Mouse (Mus musculus) CH12.LX (cell line): ENCODE results near the gene Lrrc49. TPM values are rescaled to one million over a fixed set of nuclear protein-coding genes. Genes with fewer than 3 reads are reported as not detected.

Source experiments
- DNase-seq: peaks from one replicate; pipeline ENCODE4 v3.0.0-alpha.2; 2013; ENCODE audit errors: extremely low read depth
- H3K27ac ChIP-seq: 2 replicates; pipeline ENCODE4 v1.5.1; 2012; ENCODE audit warnings: low read depth, mild to moderate bottlenecking, control low read depth, moderate library complexity; ENCODE audit not compliant: insufficient read depth
- H3K27me3 ChIP-seq: replicated peaks from 2 replicates; pipeline ENCODE3; 2012; ENCODE audit warnings: inconsistent platforms
- H3K36me3 ChIP-seq, 2 experiments: replicated peaks in 1 of 2; 2 replicates each; pipeline versions ENCODE3 to v1.6.1; 2012; ENCODE audit warnings: inconsistent platforms in 1 of 2, low read length in 1 of 2, mild to moderate bottlenecking in 1 of 2, mixed read lengths in 1 of 2, moderate library complexity in 1 of 2; ENCODE audit not compliant: control insufficient read depth in 1 of 2, insufficient read depth in 1 of 2
- H3K4me1 ChIP-seq, 2 experiments: 2 replicates each; pipeline ENCODE4 v1.6.1; 2012; ENCODE audit warnings: inconsistent platforms in 1 of 2, moderate library complexity in 1 of 2; ENCODE audit not compliant: insufficient read depth in 2 of 2, control insufficient read depth in 1 of 2
- H3K4me2 ChIP-seq: 2 replicates; pipeline ENCODE4 v1.6.1; 2012; ENCODE audit warnings: low read depth, mild to moderate bottlenecking, control low read depth; ENCODE audit not compliant: poor library complexity, insufficient read depth, severe bottlenecking
- H3K4me3 ChIP-seq, 3 experiments: fragments of 150-350 bp in 1 of 3; sonication (generic) in 1 of 3; replicated peaks in 1 of 3; 2 replicates each; pipeline versions ENCODE3 to v1.5.1; 2011 to 2012; ENCODE audit warnings: low read depth in 2 of 3, low read length in 2 of 3, mild to moderate bottlenecking in 2 of 3, moderate library complexity in 2 of 3, control low read depth in 1 of 3, improper control_type of control experiment in 1 of 3, inconsistent platforms in 1 of 3, mixed read lengths in 1 of 3; ENCODE audit not compliant: poor library complexity in 1 of 3
- H3K79me2 ChIP-seq: replicated peaks from 2 replicates; pipeline ENCODE4 v1.6.1; 2012; ENCODE audit warnings: mild to moderate bottlenecking, moderate library complexity; ENCODE audit not compliant: control insufficient read depth, poor library complexity, insufficient read depth, severe bottlenecking; ENCODE audit errors: extremely low read depth
- H3K9ac ChIP-seq: 2 replicates; pipeline ENCODE4 v1.6.1; 2012; ENCODE audit warnings: low read depth, mild to moderate bottlenecking, control low read depth, moderate library complexity; ENCODE audit not compliant: insufficient read depth
- H3K9me3 ChIP-seq: replicated peaks from 2 replicates; pipeline ENCODE3; 2012; ENCODE audit warnings: low read length, inconsistent platforms, mixed read lengths
- BHLHE40 ChIP-seq: IDR thresholded peaks from 2 replicates; pipeline ENCODE4 v1.6.1; 2011; ENCODE audit warnings: mild to moderate bottlenecking, low read depth, low read length, improper control_type of control experiment
- CHD1 ChIP-seq: IDR thresholded peaks from 2 replicates; pipeline ENCODE4 v1.6.1; 2012; ENCODE audit warnings: low read depth, low read length, improper control_type of control experiment, inconsistent platforms
- CHD2 ChIP-seq: IDR thresholded peaks from 2 replicates; pipeline ENCODE4 v1.6.1; 2011; ENCODE audit warnings: low read length, improper control_type of control experiment
- CTCF ChIP-seq, 2 experiments: IDR thresholded peaks in 1 of 2; conservative IDR thresholded peaks in 1 of 2; 2 replicates each; pipeline ENCODE4 v1.5.1; 2011 to 2012; ENCODE audit warnings: low read depth in 2 of 2, low read length in 2 of 2, improper control_type of control experiment in 1 of 2, inconsistent platforms in 1 of 2, mild to moderate bottlenecking in 1 of 2, moderate library complexity in 1 of 2
- E2F4 ChIP-seq: IDR thresholded peaks from 2 replicates; pipeline ENCODE4 v1.6.1; 2011; ENCODE audit warnings: low read depth, low read length, improper control_type of control experiment; ENCODE audit not compliant: insufficient replicate concordance
- ELF1 ChIP-seq: IDR thresholded peaks from 2 replicates; pipeline ENCODE4 v1.6.1; 2014; ENCODE audit warnings: low read depth, mild to moderate bottlenecking, inconsistent platforms, low read length, improper control_type of control experiment
- ETS1 ChIP-seq: conservative IDR thresholded peaks from 2 replicates; pipeline ENCODE4 v1.6.1; 2012; ENCODE audit warnings: low read depth, mild to moderate bottlenecking, inconsistent platforms, low read length, improper control_type of control experiment, moderate library complexity
- JUND ChIP-seq: conservative IDR thresholded peaks from 2 replicates; pipeline ENCODE4 v1.6.1; 2011; ENCODE audit warnings: low read depth, low read length, improper control_type of control experiment
- MAZ ChIP-seq: IDR thresholded peaks from 2 replicates; pipeline ENCODE4 v1.6.1; 2012; ENCODE audit warnings: low read depth, mild to moderate bottlenecking, inconsistent platforms, low read length, improper control_type of control experiment, moderate library complexity
- MYC ChIP-seq: IDR thresholded peaks from 2 replicates; pipeline ENCODE4 v1.6.1; 2011; ENCODE audit warnings: low read depth, mild to moderate bottlenecking, improper control_type of control experiment, low read length
- POLR2A ChIP-seq: IDR thresholded peaks from 2 replicates; pipeline ENCODE4 v1.6.1; 2011; ENCODE audit warnings: low read depth, mild to moderate bottlenecking, improper control_type of control experiment, low read length
- POLR2AphosphoS2 ChIP-seq: IDR thresholded peaks from 2 replicates; pipeline ENCODE4 v1.6.1; 2011; ENCODE audit warnings: low read depth, low read length, improper control_type of control experiment
- SIN3A ChIP-seq: IDR thresholded peaks from 2 replicates; pipeline ENCODE4 v1.6.1; 2012; ENCODE audit warnings: low read length, improper control_type of control experiment, inconsistent platforms
- SMC3 ChIP-seq: IDR thresholded peaks from 2 replicates; pipeline ENCODE4 v1.6.1; 2011; ENCODE audit warnings: low read depth, low read length, improper control_type of control experiment
- USF1 ChIP-seq: IDR thresholded peaks from 2 replicates; pipeline ENCODE4 v1.6.1; 2014; ENCODE audit warnings: low read depth, mild to moderate bottlenecking, inconsistent platforms, low read length, improper control_type of control experiment
- USF2 ChIP-seq: conservative IDR thresholded peaks from 2 replicates; pipeline ENCODE4 v1.6.1; 2011; ENCODE audit warnings: low read depth, low read length, improper control_type of control experiment
- ZC3H11A ChIP-seq: IDR thresholded peaks from 2 replicates; pipeline ENCODE4 v1.6.1; 2012; ENCODE audit warnings: low read depth, mild to moderate bottlenecking, inconsistent platforms, low read length, improper control_type of control experiment
- ZKSCAN1 ChIP-seq: IDR thresholded peaks from 2 replicates; pipeline ENCODE4 v1.6.1; 2012; ENCODE audit warnings: low read depth, inconsistent platforms, low read length, improper control_type of control experiment, borderline replicate concordance
- ZMIZ1 ChIP-seq: IDR thresholded peaks from 2 replicates; pipeline ENCODE4 v1.6.1; 2012; ENCODE audit warnings: low read depth, mild to moderate bottlenecking, inconsistent platforms, low read length, improper control_type of control experiment
- dilution Hi-C: fragments of 300-500 bp; cut with MboI; formaldehyde crosslinking; loops from 2 replicates; pipeline ENCODE4 v1.14.3; 2020; ENCODE audit warnings: low sequenced_read_pairs; ENCODE audit not compliant: extremely low pct_unique_long_range_greater_than_20kb, extremely low pct_ligation_motif_present
- in situ Hi-C: fragments of 300-500 bp; cut with MboI; formaldehyde crosslinking; loops from 3 replicates; pipeline ENCODE4 v1.14.3; 2019; ENCODE audit warnings: low sequenced_read_pairs, low pct_ligation_motif_present, low pct_unique_long_range_greater_than_20kb, mixed read lengths
- polyA plus RNA-seq: library from polyadenylated mRNA; unstranded; fragments of >175 nt; gene quantifications from 2 replicates; pipeline ENCODE4 v1.2.1, GENCODE M21; 2012; ENCODE audit warnings: low read depth; ENCODE audit not compliant: insufficient read length
- total RNA-seq, 2 experiments: library from RNA; depleted of rRNA; stranded (reverse); fragments of 300-350 nt in 1 of 2; fragments of >200 nt in 1 of 2; gene quantifications; 2 replicates each; pipeline ENCODE4 v1.2.3; 2012 to 2014

Lrrc49 gene
- total and polyA plus RNA-seq, 3 experiments: 3.1 to 6.6 (median 6.2) TPM

DNA sequence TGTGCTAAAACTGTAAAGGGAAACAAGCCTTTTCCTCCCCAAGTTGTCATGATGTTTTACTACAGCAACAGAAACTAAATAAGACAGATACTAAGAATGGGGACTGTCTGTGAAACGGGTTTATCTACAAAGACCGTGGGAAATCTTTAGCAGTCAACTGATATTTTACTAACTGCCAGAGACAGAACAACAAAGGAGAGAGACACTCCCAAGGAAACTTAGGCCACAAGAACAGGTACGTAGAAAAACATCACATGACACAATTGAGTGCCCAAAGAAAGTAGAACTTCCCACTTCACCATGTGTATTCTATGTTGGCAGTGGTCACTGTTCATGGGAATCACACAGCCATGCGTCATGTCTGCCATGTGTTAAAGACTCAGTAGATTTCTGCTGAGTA is 116.2 kb downstream of the Lrrc49 start:
- H3K79me2 ChIP-seq: no peaks in the 10 kb centered on the region
- dilution Hi-C loops: no loop called here

DNA sequence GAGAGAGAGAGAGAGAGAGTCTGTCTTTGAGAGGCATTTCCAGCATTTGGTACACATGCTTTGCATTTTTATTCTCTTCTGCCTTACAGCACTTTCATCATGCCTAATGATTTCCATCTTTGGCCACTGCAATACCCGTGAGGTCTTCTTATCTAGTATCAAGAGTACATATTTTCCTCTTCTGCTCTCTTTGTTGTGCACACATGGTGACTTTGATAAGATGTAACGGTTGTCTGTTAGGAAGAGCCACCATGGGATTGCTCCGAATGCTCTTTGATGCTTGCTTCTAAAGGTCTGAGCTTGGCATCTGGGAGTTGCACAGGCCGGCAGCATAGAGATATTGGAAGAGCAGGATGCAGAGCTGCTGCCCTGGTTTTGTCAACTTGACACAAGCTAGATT is 116.9 kb downstream of the Lrrc49 start:
- H3K9ac ChIP-seq: no peak overlapping the region
- TF ChIP-seq ETS1 (no peak), MYC (no peak), CTCF (conservative IDR thresholded peaks at IDR 0.05 in 1 of 2, IDR thresholded peaks at IDR 0.05 in 1 of 2; ENCODE audit: low read depth in 2 of 2, low read length in 2 of 2) (no peak), BHLHE40 (no peak), CHD1 (no peak), ZMIZ1 (no peak), SIN3A (no peak), ZKSCAN1 (no peak), ELF1 (no peak), E2F4 (no peak), USF2 (no peak), POLR2AphosphoS2 (no peak)
- no peak overlapping the region for H3K4me3 ChIP-seq
- dilution Hi-C loops: no loop called here
- no peaks in the 10 kb centered on the region for H3K36me3 ChIP-seq
- H3K27me3 ChIP-seq: no peaks in the 10 kb centered on the region
- H3K4me1 ChIP-seq: no peaks in the 10 kb centered on the region
- H3K27ac ChIP-seq: no peak overlapping the region
- H3K79me2 ChIP-seq: no peaks in the 10 kb centered on the region
- H3K4me2 ChIP-seq: no peak overlapping the region
- H3K9me3 ChIP-seq: no peaks in the 10 kb centered on the region
- in situ Hi-C loops: no loop called here
- DNase-seq: no peak

More for the DNA sequence above, 116.2 kb downstream of the Lrrc49 start:
- in situ Hi-C loops: no loop called here
- no peaks in the 10 kb centered on the region for H3K36me3 ChIP-seq
- TF ChIP-seq USF1 (no peak), ZC3H11A (no peak), JUND (no peak), E2F4 (no peak), ZKSCAN1 (no peak), ELF1 (no peak), POLR2A (no peak), SMC3 (no peak), MAZ (no peak), CHD2 (no peak), SIN3A (no peak)
- H3K4me2 ChIP-seq: no peak overlapping the region
- DNase-seq: no peak
- no peak overlapping the region for H3K9ac ChIP-seq
- no peak overlapping the region for H3K27ac ChIP-seq
- no peak overlapping the region for H3K4me3 ChIP-seq
- H3K27me3 ChIP-seq: no peaks in the 10 kb centered on the region
- no peaks in the 10 kb centered on the region for H3K9me3 ChIP-seq
- no peaks in the 10 kb centered on the region for H3K4me1 ChIP-seq
